Mouse (Mus musculus) 3T3-L1 (cell line): ENCODE results near the gene Sdhaf1.

Experiments
- DNase-seq: peaks from one replicate; pipeline ENCODE4 v3.0.0-alpha.2; 2015; ENCODE audit warnings: low read depth, low spot score

Gene Sdhaf1

DNA sequence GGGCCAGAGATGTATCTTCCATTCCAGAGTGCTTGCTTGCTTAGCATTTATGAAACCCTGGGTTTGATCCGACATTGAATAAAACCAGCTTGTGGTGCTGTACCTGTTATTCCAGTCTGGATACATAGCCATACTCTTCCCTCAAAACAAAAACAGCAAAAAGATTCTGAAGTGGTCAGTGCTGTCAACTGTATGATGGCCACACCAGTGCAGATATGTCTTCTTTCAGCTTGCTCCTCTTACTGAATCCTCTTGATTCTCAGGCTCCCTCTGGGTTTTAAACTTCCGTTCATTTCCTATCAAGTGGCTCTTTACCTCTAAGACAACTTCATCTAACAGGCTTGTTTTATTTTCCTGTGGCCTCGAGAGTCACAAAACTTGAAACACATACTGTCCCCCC, at the start of gene Sdhaf1:
TSS of gene Sdhaf1 (minus strand) at position 101 of the 400 bp plus-strand sequence.
- DNase-seq: no peak

DNA sequence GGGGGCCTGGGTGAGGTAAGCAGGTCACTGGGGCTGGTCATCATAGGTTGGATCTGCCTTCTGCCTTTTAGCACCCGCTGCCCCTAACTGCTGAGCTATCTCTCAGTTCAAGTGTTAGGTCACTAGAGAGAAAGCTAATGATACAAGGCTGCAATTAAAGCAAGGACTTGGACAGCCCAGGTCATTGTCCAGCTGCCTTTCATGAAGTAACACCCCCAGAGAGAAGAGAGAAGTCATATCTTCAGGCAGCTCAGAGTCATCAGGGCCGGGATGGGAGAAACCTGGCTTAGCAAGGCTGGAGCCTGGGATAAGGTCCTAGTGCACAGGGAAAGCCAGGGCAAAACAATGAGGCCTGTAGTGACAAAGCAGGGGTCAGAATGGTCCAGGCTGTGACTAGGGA, 43.8 kb upstream of the Sdhaf1 start:
- no peak for DNase-seq

DNA sequence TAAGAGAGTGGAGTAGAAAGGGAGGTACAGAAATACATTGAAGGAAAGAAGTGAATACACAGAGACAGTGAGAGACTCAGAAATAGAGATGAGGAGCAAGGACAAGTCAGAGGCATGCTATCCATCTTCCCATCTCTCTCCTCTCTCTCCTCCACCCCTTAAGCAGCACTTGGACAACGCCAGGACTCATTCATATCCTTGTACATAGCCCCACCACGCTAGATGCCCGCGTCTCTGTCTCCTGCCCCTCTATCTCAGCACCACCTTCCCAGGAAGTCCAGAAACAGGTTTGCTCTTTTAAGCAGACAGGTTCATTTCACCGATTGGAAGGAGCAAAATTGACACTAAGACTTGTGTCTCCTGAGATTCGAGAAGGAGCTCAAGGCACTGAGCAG, 39.6 kb upstream of the Sdhaf1 start:
- DNase-seq: no peak

- DNase-seq: peak; percentile 56
Observed at GRCm38 (mm10) chr7:30362652-30363343, 39.1 kb upstream of the Sdhaf1 start, which contains the start of gene Lrfn3. Lrfn3 (minus strand) TSS chr7:30362772.

DNA sequence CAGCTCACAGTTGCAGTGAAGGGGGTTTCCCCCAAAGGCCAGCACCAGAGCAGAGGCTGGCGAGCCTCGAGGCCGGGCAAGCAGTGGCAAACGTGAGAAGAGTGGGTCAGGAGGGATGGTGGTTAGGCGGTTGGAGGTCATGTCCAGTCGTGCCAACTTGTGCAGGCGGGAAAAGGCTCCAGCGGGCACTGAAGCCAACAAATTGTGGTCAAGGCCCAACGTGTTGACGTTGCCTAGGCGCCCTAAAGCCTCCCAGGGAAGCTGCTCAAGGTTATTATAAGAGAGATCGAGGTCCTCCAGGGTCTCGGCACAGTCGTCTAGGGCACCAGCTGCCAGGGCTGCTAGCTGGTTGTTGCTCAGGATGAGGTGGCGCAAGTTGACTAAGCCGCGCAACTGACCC, 36.3 kb upstream of the Sdhaf1 start:
- DNase-seq: no peak

- no peak for DNase-seq
Observed at GRCm38 (mm10) chr7:30359276-30359865, 35.7 kb upstream of the Sdhaf1 start.

DNA sequence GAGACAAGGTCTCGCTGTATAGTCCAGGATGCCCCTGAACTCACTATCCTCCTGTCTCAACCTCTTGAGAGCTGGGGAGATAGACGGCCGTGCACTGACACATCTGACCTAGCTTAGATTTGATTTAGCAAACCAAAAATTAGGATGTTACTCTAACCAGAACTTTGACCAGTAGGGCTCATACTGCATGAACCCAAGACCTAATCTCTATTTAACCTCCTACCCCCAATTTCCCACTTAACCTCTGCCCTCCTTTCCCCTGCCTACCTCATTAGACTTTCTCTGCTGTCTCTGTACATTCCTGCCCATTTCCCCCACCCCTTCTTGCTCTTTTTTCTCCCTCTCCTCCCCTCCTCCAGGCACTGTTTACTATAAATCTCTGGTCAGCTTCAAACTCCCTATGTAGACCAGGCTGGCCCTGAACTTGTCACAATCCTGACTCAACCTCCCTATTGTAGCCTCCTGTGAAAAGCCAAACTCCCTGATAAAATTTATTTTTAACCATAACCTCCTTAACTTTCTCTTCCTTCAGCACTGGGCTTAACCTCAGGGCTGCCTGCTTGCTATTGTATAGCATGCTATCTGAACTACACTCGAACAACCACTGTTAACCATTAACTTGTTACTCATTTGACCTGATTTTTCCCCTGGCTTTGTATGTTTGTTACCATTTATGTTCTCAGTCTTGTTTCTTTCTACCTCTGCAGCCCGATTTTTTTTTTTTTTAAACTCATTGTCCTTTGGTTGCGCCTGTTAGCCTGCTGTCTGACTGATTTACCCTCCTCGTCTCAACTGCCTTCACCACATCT, 34.9 kb upstream of the Sdhaf1 start:
- DNase-seq: no peak

- peak; percentile 46 for DNase-seq
Observed at GRCm38 (mm10) chr7:30354059-30354458, 30.4 kb upstream of the Sdhaf1 start.

DNA sequence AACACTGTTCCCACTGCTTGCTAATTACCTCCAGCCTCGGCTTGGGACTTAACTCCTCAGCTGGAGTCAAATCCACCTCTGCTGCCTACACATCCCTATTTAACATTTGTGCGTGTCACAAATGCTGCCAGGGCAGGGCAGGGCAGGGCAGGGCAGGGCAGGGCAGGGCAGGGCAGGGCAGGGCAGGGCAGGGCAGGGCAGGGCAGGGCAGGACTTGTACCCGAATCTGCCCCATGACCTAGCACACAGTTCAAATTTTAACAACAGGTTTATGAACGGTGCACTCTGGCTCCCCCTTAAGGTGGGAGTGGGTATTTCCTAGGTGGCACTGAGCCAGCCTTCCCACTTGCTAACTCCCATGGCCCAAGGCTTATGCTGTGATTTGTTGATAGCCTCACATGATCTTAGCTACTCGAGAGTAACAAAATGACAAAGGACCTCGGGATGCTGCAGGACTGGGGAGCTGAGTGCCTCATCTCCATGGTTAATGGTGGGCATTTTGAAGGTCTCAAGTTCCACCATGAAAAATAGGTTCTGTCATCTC, 29.7 kb upstream of the Sdhaf1 start:
- peak; percentile 86 for DNase-seq

GRCm38 (mm10) chr7:30347828-30348227, 24.1 kb upstream of the Sdhaf1 start:
- DNase-seq: peak; percentile 48

DNA sequence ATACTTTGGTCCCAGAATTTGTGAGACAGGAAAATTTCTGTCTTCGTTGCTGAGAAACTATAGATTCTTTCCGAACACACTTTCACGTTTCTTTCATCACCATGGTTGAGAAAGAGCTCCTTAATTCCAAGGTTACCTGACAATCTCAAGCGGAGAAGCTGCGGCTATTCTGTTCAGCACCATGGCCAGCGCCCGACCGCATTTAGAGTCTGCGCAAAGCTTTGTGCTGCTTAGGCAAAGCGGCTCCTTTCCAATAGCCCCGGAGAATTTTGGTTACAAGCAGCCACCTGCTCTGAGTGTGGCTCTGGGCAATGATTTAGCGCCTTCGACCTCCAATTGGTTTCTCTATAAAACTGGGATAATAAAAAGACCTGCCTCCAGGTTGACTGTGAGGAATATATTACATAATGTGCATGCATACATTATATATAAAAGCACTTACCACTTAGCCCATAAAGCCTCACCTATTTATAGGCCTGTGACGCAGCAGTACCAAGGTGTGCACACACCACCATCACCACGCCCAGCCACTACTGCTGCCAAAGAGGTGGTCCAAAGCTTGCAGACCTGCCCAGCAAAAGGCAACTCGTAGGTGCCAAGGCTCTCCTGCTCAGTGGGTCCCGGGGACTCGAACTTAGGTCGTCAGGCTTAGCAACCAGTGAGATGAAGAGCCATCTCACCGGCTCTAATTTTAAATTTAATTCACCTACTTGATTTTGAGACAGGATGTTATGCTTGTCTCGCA, 23.1 kb upstream of the Sdhaf1 start:
- peak; percentile 47 for DNase-seq

DNA sequence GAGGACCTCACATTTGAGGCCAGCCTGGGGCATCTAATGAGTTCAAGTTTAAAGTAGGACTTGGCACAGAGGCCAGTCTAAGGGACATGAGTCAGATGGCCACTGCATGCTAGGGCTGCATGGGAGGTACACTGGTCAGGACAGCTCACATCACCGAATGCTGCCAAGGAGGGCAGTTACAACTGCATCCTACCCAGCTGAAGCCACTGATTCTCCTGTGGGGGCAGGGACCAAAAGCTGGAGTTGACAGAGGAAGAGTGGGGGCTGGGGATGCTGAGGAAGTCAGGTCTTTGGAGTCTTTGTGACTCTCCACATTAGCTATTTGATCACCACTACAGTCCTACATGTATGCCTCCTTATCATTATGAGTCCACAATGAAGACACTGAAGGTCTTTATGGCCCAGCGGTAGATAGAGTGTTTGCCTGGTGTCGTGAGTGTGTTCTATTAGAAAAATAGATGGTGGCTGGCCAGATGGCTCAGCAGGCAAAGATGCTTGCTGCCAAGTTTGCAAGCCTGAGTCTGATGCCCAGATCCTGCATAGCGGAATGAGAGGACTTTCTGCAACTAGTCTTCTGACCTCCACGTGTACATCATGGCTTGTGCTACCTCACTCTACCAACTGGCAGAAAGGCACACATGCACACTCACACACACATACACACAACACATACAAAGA, 15.9 kb upstream of the Sdhaf1 start:
- no peak for DNase-seq

DNA sequence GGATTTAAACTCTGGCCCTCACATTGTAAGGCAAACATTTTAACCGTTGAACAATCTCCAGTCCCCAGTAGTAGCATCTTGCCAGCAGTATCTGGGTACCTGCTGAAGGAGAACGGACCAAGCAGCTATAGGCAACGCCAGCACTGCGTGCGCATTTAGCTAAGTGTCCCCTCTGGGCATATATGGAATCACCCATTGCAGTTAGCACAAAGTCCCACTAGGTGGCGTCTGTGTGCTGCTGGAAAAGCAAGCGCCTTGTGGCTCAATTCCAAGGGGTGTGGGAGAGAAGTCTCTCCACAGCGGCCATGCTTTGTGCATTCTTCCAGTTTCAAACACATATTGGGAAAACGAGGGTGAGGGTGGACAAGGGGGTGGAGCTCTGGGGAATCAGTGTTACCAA, 12.7 kb upstream of the Sdhaf1 start:
- DNase-seq: peak; percentile 87

DNA sequence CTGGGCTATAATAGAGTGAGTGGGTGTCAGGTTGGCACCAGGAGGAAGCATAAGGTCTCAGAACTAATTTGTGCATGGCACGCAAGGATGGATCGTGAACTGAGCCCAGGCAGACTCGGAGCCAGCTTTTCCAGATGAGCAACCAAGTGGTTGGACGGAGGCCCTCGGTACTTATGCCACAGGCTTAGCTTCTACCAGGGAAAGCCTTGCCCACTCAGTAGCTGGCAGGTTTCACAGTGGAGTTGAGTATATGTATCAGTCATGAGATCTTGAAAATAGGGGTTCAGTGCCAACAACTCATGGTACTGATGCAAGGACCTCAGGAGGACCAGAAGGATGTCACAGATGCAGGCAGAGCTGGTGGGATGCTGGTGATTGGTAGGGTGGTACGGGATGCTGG, 12.0 kb upstream of the Sdhaf1 start:
- DNase-seq: no peak

DNA sequence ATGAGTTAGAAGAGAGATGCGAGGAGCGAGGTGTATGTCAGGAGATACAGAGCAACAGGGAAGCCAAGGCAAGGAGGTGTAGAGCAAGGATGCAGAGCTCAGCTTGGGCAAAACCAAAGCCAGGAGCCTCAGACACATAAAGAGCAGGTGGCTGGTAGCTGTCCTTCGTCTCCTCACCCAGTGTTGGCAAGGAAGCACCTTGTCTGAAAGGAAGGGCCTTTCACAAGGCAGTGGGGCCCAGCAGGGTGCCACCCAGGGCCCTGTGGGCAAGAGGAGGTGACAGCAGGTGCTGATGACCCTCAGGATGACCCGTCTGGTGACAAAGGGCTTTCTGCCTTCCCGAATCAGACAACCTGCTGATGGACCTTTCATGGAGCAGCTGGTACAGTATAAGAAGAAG, 10.9 kb upstream of the Sdhaf1 start:
- no peak for DNase-seq

DNA sequence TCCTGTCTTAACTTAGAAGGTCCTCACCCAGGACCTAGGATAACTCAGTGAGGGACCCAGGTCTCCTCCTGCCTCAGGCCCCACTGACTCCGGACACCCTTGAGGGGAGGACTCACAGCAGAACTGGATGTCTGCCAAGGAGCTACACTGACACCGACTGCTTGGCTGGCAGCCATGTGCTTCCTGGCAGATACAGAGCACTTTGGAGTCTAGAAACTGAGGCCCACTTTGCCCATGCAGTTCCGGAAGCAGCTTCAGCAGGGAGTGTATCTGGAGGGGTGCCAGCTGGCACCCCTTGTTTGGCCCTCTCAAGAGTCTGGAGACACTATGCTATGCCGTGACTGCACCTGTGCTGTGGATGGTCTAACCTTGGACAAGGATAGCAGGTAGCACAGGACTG, 9.7 kb upstream of the Sdhaf1 start:
- peak; percentile 60 for DNase-seq

- no peak for DNase-seq
Observed at GRCm38 (mm10) chr7:30332622-30333259, 9.0 kb upstream of the Sdhaf1 start.

DNA sequence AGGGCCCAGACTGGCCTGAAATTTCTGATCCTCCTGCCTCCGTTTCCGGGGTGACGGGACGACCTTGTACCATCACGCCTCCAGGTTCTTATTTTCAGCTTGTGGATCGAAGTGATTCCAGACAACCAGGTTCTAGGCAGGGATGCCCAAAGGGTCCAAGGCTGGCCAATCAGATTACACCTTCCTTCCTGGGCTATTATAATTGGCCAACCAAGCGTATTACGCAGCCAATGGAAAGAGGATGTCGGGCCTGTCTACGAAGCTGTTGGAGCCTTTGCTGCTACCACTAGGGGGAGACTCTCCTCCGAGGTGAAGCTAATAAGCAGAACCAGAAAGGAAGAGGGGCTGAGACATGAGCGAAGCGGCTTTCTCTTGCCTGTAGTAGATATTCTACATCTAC, 8.2 kb upstream of the Sdhaf1 start:
- DNase-seq: peak; percentile 60

DNA sequence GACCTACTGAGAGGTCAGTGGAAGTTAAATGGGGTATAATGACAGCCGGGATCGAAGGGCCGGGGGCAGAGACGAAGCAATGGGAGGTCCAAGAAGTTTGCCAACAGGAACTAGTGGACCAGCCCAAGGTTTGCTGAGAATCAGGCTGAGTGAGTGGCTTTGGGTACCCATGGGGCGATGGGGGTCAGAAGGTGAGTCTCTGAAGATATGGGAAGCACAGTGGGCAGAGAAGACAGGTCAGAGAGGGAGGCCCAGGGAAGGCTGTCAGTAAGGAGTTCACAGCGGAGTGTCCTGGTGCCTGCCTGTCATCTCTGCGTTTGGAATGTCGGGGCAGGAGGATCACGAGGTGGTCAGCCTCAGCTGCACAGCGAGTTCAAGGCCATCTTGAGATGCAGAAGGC, 4.7 kb upstream of the Sdhaf1 start:
- no peak for DNase-seq

DNA sequence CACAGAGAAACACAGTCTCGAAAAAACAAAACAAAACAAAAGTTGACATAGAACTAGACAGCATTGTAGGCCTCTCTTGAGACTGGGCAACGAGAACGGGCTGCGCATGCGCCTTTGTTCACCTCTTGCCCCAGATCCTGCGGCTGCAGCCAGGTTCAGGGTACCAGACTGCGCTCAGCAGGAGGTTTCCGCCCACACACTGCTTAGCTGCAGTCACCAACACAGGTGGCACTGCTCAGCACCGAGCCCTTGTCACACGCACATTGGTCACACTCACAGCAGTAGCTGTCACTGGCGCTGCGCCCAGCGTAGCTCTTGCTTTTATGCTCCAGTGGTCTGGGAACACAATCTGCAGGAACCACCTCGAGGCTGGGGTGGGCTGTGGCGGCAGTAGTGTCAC, 3.4 kb upstream of the Sdhaf1 start:
- DNase-seq: no peak

GRCm38 (mm10) chr7:30326427-30326826, 2.7 kb upstream of the Sdhaf1 start:
- no peak for DNase-seq
